Mouse (Mus musculus): ENCODE data around the gene Calr.
"Not testable (repeated sequence)": the region's sequence is repeated elsewhere in the genome, so short reads cannot be mapped to it uniquely, and the experiment has no call there.

Calr gene

GRCm38 (mm10) chr8:84844397-84845070, 2.2 kb downstream of the Calr start:
- no peak for DNase-seq

- no peak for DNase-seq
Measured at GRCm38 (mm10) chr8:84841514-84841913, 5.2 kb downstream of the Calr start.

GRCm38 (mm10) chr8:84840248-84840999, 6.3 kb downstream of the Calr start, which contains the start of gene Rad23a:
Rad23a (minus strand) TSS chr8:84840665.
- DNase-seq: peak; percentile 94 to 96

GRCm38 (mm10) chr8:84839875-84840247, 6.9 kb downstream of the Calr start:
- DNase-seq: no peak

- DNase-seq: no peak
Measured at GRCm38 (mm10) chr8:84839411-84839810, 7.3 kb downstream of the Calr start.

GRCm38 (mm10) chr8:84838513-84838912, 8.2 kb downstream of the Calr start:
- no peak for DNase-seq

GRCm38 (mm10) chr8:84837912-84838470, 8.7 kb downstream of the Calr start:
- DNase-seq: no peak

- peak; percentile 61 to 71 for DNase-seq
Measured at GRCm38 (mm10) chr8:84837149-84837911, 9.4 kb downstream of the Calr start.

- peak; percentile 97 for DNase-seq
Measured at GRCm38 (mm10) chr8:84834866-84835855, 11.6 kb downstream of the Calr start.

- peak; percentile 82 to 87 for DNase-seq
Measured at GRCm38 (mm10) chr8:84834002-84834865, 12.5 kb downstream of the Calr start.

GRCm38 (mm10) chr8:84832759-84833742, 13.7 kb downstream of the Calr start:
- DNase-seq: peak in 1 of 2 experiments; percentile 13

GRCm38 (mm10) chr8:84832034-84832717, 14.6 kb downstream of the Calr start:
- DNase-seq: peak; percentile 87 to 89

- DNase-seq: peak in 1 of 2 experiments; percentile 30
Measured at GRCm38 (mm10) chr8:84831490-84831889, 15.2 kb downstream of the Calr start, which contains the start of gene Gadd45gip1. Gadd45gip1 (plus strand) TSS chr8:84831522.

- not testable (repeated sequence) for DNase-seq
Measured at GRCm38 (mm10) chr8:84826518-84826917, 20.2 kb downstream of the Calr start.

- DNase-seq: no peak
Measured at GRCm38 (mm10) chr8:84825636-84826035, 21.1 kb downstream of the Calr start.

GRCm38 (mm10) chr8:84823653-84824052, 23.1 kb downstream of the Calr start:
- DNase-seq: peak; percentile 84 to 87

- DNase-seq: no peak
Measured at GRCm38 (mm10) chr8:84822723-84823122, 24.0 kb downstream of the Calr start, which contains the start of gene Dand5. Dand5 (minus strand) TSS chr8:84822823.

- no peak for DNase-seq
Measured at GRCm38 (mm10) chr8:84816117-84816516, 30.6 kb downstream of the Calr start.

GRCm38 (mm10) chr8:84815547-84815946, 31.2 kb downstream of the Calr start:
- DNase-seq: peak; percentile 97 to 99

All from cerebellum, postnatal 10 days (tissue).